Mouse (Mus musculus) intestine, embryonic 16.5 days (tissue): ENCODE results near the gene St7. TPM values are rescaled to one million over a fixed set of nuclear protein-coding genes. Genes with fewer than 3 reads are reported as not detected.

Source experiments
- ATAC-seq: fragments of 200-750 bp; cut with Nextera tagmentation; 2 replicates; pipeline ENCODE4 v1.8.0; 2017; ENCODE audit warnings: moderate TSS enrichment, moderate library complexity
- H3K27ac ChIP-seq: fragments of 300-500 bp; sonication (generic); 2 replicates; pipeline ENCODE4 v1.5.1; 2014; ENCODE audit warnings: mild to moderate bottlenecking, low read length
- H3K27me3 ChIP-seq: fragments of 300-500 bp; sonication (generic); replicated peaks from 2 replicates; pipeline ENCODE4 v1.6.1; 2014; ENCODE audit warnings: low read length, control low read depth, mixed read lengths; ENCODE audit not compliant: control insufficient read depth, insufficient read depth
- H3K36me3 ChIP-seq: fragments of 300-500 bp; sonication (generic); 2 replicates; pipeline ENCODE4 v1.6.1; 2014; ENCODE audit warnings: low read length, control low read depth; ENCODE audit not compliant: control insufficient read depth, insufficient read depth
- H3K4me1 ChIP-seq: fragments of 300-500 bp; sonication (generic); 2 replicates; pipeline ENCODE4 v1.6.1; 2014; ENCODE audit warnings: low read length, control low read depth, mixed read lengths; ENCODE audit not compliant: control insufficient read depth, insufficient read depth
- H3K4me2 ChIP-seq: fragments of 300-500 bp; sonication (generic); 2 replicates; pipeline ENCODE4 v1.6.1; 2014; ENCODE audit warnings: low read depth, low read length, control low read depth
- H3K4me3 ChIP-seq: fragments of 300-500 bp; sonication (generic); 2 replicates; pipeline ENCODE4 v1.5.1; 2014; ENCODE audit warnings: mild to moderate bottlenecking, low read length
- H3K9ac ChIP-seq: fragments of 300-500 bp; sonication (generic); 2 replicates; pipeline ENCODE4 v1.6.1; 2014; ENCODE audit warnings: low read depth, low read length
- H3K9me3 ChIP-seq: fragments of 300-500 bp; sonication (generic); 2 replicates; pipeline ENCODE4 v1.6.1; 2016; ENCODE audit warnings: low read length, control low read depth; ENCODE audit not compliant: control insufficient read depth
- WGBS: fragments of 180-500 bp; shearing (Covaris S2); extraction: QIAGEN DNeasy Blood & Tissue Kit; methylation state at CpG from one replicate; pipeline ENCODE4 v1.1.7; 2014; 5-methylcytosine and 5-hydroxymethylcytosine counted together
- polyA plus RNA-seq: library from polyadenylated mRNA; unstranded; fragments of >200 nt; fragmentation: Nextera tagmentation; extraction: Ambion mirVana; gene quantifications from 2 replicates; pipeline ENCODE4 v1.2.1, GENCODE M21; 2015

Gene St7
- polyA plus RNA-seq, 1 experiment from 2014 or later = 20.5 TPM

- Histone ChIP-seq H3K9me3 (no peaks in the 10 kb centered on the region), H3K4me1 (peaks cover 9% of the 10 kb centered on the region; the same call in 1 of the 2 replicates), H3K27ac (no peak overlapping the region; the same call in 1 of the 2 replicates), H3K9ac (no peak overlapping the region), H3K36me3 (no peaks in the 10 kb centered on the region), H3K4me3 (no peak overlapping the region), H3K27me3 (no peaks in the 10 kb centered on the region), H3K4me2 (no peak overlapping the region)
- no peak for ATAC-seq
- 48% methylated on average over 2 of the region's 2 CpGs for WGBS
Measured at GRCm38 (mm10) chr6:17814074-17814649, 121.4 kb downstream of the St7 start.

- no peaks in the 10 kb centered on the region for H3K36me3 ChIP-seq
- no peaks in the 10 kb centered on the region for H3K27me3 ChIP-seq
- H3K9ac ChIP-seq = no peak overlapping the region
- no peak overlapping the region for H3K4me3 ChIP-seq
- H3K4me2 ChIP-seq = no peak overlapping the region
- H3K27ac ChIP-seq = no peak overlapping the region
- peak; percentile 63 for ATAC-seq
- no peaks in the 10 kb centered on the region for H3K9me3 ChIP-seq
- 16% methylated on average over 3 of the region's 3 CpGs for WGBS
- H3K4me1 ChIP-seq = peaks cover 9% of the 10 kb centered on the region; the same call in 1 of the 2 replicates
Measured at GRCm38 (mm10) chr6:17816865-17817435, 124.2 kb downstream of the St7 start.

GRCm38 (mm10) chr6:17823614-17824013 lies 130.9 kb downstream of the St7 start:
- Histone ChIP-seq H3K27me3 (no peaks in the 10 kb centered on the region), H3K9me3 (no peaks in the 10 kb centered on the region), H3K4me1 (no peaks in the 10 kb centered on the region), H3K36me3 (no peaks in the 10 kb centered on the region), H3K4me3 (no peak overlapping the region), H3K27ac (no peak overlapping the region), H3K4me2 (no peak overlapping the region), H3K9ac (no peak overlapping the region)
- 97% methylated on average over 2 of the region's 2 CpGs for WGBS
- no peak for ATAC-seq

GRCm38 (mm10) chr6:17824735-17825134 lies 132.0 kb downstream of the St7 start:
- Histone ChIP-seq H3K9ac (no peak overlapping the region), H3K9me3 (no peaks in the 10 kb centered on the region), H3K4me3 (no peak overlapping the region), H3K27me3 (no peaks in the 10 kb centered on the region), H3K36me3 (no peaks in the 10 kb centered on the region), H3K4me1 (no peaks in the 10 kb centered on the region), H3K27ac (no peak overlapping the region), H3K4me2 (no peak overlapping the region)
- 93% methylated on average over 1 of the region's 1 CpGs for WGBS
- ATAC-seq = no peak

- H3K9ac ChIP-seq = no peak overlapping the region
- H3K27ac ChIP-seq = no peak overlapping the region
- WGBS = 73% methylated on average over 4 of the region's 4 CpGs
- no peak overlapping the region for H3K4me2 ChIP-seq
- H3K9me3 ChIP-seq = peaks cover 6% of the 10 kb centered on the region; the same call in 1 of the 2 replicates
- H3K27me3 ChIP-seq = no peaks in the 10 kb centered on the region
- no peaks in the 10 kb centered on the region for H3K36me3 ChIP-seq
- H3K4me1 ChIP-seq = no peaks in the 10 kb centered on the region
- ATAC-seq = no peak
- H3K4me3 ChIP-seq = no peak overlapping the region
Measured at GRCm38 (mm10) chr6:17828382-17828781, 135.6 kb downstream of the St7 start.

- peaks cover 6% of the 10 kb centered on the region; the same call in 1 of the 2 replicates for H3K9me3 ChIP-seq
- H3K4me3 ChIP-seq = no peak overlapping the region
- H3K9ac ChIP-seq = no peak overlapping the region
- H3K4me2 ChIP-seq = no peak overlapping the region
- ATAC-seq = no peak
- no peaks in the 10 kb centered on the region for H3K4me1 ChIP-seq
- H3K27me3 ChIP-seq = no peaks in the 10 kb centered on the region
- 98% methylated on average over 1 of the region's 1 CpGs for WGBS
- no peak overlapping the region for H3K27ac ChIP-seq
- H3K36me3 ChIP-seq = no peaks in the 10 kb centered on the region
Measured at GRCm38 (mm10) chr6:17829981-17830380, 137.2 kb downstream of the St7 start.

- ATAC-seq = no peak
- WGBS = 38% methylated on average over 7 of the region's 7 CpGs
- H3K27me3 ChIP-seq = no peaks in the 10 kb centered on the region
- peaks cover 6% of the 10 kb centered on the region; the same call in 1 of the 2 replicates for H3K9me3 ChIP-seq
- H3K4me2 ChIP-seq = no peak overlapping the region
- no peak overlapping the region for H3K4me3 ChIP-seq
- H3K27ac ChIP-seq = no peak overlapping the region
- H3K9ac ChIP-seq = no peak overlapping the region
- H3K4me1 ChIP-seq = no peaks in the 10 kb centered on the region
- no peaks in the 10 kb centered on the region for H3K36me3 ChIP-seq
Measured at GRCm38 (mm10) chr6:17834493-17834892, 141.8 kb downstream of the St7 start.

- H3K9ac ChIP-seq = no peak overlapping the region
- H3K4me2 ChIP-seq = no peak overlapping the region
- no peaks in the 10 kb centered on the region for H3K36me3 ChIP-seq
- H3K27ac ChIP-seq = no peak overlapping the region
- ATAC-seq = 0 out of 2 replicates have a peak, but pooled peaks have one; percentile 18
- WGBS = 56% methylated on average over 6 of the region's 6 CpGs
- H3K4me1 ChIP-seq = no peaks in the 10 kb centered on the region
- no peak overlapping the region for H3K4me3 ChIP-seq
- no peaks in the 10 kb centered on the region for H3K9me3 ChIP-seq
- no peaks in the 10 kb centered on the region for H3K27me3 ChIP-seq
Measured at GRCm38 (mm10) chr6:17835693-17836092, 143.0 kb downstream of the St7 start.

GRCm38 (mm10) chr6:17837676-17838075 lies 144.9 kb downstream of the St7 start:
- Histone ChIP-seq H3K9me3 (no peaks in the 10 kb centered on the region), H3K4me3 (no peak overlapping the region), H3K4me1 (no peaks in the 10 kb centered on the region), H3K36me3 (no peaks in the 10 kb centered on the region), H3K9ac (no peak overlapping the region), H3K27ac (no peak overlapping the region), H3K4me2 (no peak overlapping the region), H3K27me3 (no peaks in the 10 kb centered on the region)
- no peak for ATAC-seq
- 70% methylated on average over 1 of the region's 1 CpGs for WGBS
